Mouse (Mus musculus) brain, embryonic 14.5 days (tissue): ENCODE measurements around the gene Fggy.

Experiments
- CTCF ChIP-seq: fragments of 200-500 bp; IDR thresholded peaks from 2 replicates; pipeline ENCODE4 v1.5.1; 2012; ENCODE audit warnings: inconsistent platforms, mild to moderate bottlenecking, moderate library complexity, borderline replicate concordance; ENCODE audit not compliant: insufficient read depth, insufficient read length; ENCODE audit errors: extremely low read depth
- POLR2A ChIP-seq: fragments of 200-500 bp; IDR thresholded peaks from 2 replicates; pipeline ENCODE4 v1.6.1; 2012; ENCODE audit warnings: mild to moderate bottlenecking, inconsistent platforms, borderline replicate concordance; ENCODE audit not compliant: poor library complexity, insufficient read depth, insufficient read length, severe bottlenecking; ENCODE audit errors: extremely low read depth

DNA sequence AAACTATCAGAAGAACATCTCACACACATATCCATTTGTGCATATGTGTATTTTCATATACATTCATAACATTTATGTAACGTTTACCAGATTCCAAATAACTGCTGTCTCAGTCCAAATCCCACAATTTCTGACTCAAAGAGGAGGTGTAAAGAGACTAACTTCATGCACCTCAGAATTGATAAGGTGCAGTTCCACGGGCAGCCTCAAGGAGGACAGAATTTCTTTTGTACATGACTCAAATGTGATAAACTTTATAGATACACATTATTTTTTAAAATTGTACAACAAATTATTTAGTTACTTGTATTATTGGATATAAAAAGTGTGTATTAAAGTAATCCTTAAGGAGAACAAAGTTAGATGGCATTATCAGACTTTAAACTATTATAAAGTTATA lies 26.6 kb upstream of the Fggy start:
- peak; percentile 24; the same call in 1 of the 2 replicates for TF ChIP-seq CTCF
- TF ChIP-seq POLR2A, result no peak
